Mouse (Mus musculus): ENCODE data around the gene Gpr152.
A peak's percentile ranks its signal among the peaks of the same experiment; 100 is the strongest.

The Gpr152 gene

GRCm38 (mm10) chr19:4171393-4172290, 32.1 kb downstream of the Gpr152 start:
- no peak for DNase-seq (ENCODE audit: low spot score)

- DNase-seq (ENCODE audit: low spot score): no peak
Measured at GRCm38 (mm10) chr19:4172925-4173324, 33.3 kb downstream of the Gpr152 start.

GRCm38 (mm10) chr19:4175368-4175947, 35.9 kb downstream of the Gpr152 start, which contains the start of gene Carns1:
Gene Carns1 (minus strand): TSS chr19:4175479.
- no peak for DNase-seq (ENCODE audit: low spot score)

- no peak for DNase-seq (ENCODE audit: low spot score)
Measured at GRCm38 (mm10) chr19:4180411-4180810, 40.8 kb downstream of the Gpr152 start.

GRCm38 (mm10) chr19:4181892-4182291, 42.3 kb downstream of the Gpr152 start:
- DNase-seq (ENCODE audit: low spot score): no peak

GRCm38 (mm10) chr19:4183689-4184088, 44.1 kb downstream of the Gpr152 start:
- DNase-seq (ENCODE audit: low spot score): no peak

- no peak for DNase-seq (ENCODE audit: low spot score)
Measured at GRCm38 (mm10) chr19:4184976-4185975, 45.7 kb downstream of the Gpr152 start.

GRCm38 (mm10) chr19:4187303-4187702, 47.7 kb downstream of the Gpr152 start:
- no peak for DNase-seq (ENCODE audit: low spot score)

GRCm38 (mm10) chr19:4189051-4189620, 49.5 kb downstream of the Gpr152 start:
- no peak for DNase-seq (ENCODE audit: low spot score)

- no peak for DNase-seq (ENCODE audit: low spot score)
Measured at GRCm38 (mm10) chr19:4190831-4191334, 51.3 kb downstream of the Gpr152 start, which contains the start of gene Tbc1d10c. Gene Tbc1d10c (minus strand): TSS chr19:4191284.

GRCm38 (mm10) chr19:4191528-4192250, 52.1 kb downstream of the Gpr152 start, which contains the start of gene Ppp1ca:
Gene Ppp1ca (plus strand): TSS chr19:4192065.
- DNase-seq (ENCODE audit: low spot score): peak; percentile 93

- no peak for DNase-seq (ENCODE audit: low spot score)
Measured at GRCm38 (mm10) chr19:4192251-4192985, 52.8 kb downstream of the Gpr152 start.

GRCm38 (mm10) chr19:4193129-4193528, 53.5 kb downstream of the Gpr152 start:
- DNase-seq (ENCODE audit: low spot score): no peak

GRCm38 (mm10) chr19:4194021-4194724, 54.6 kb downstream of the Gpr152 start:
- no peak for DNase-seq (ENCODE audit: low spot score)

GRCm38 (mm10) chr19:4194776-4195650, 55.4 kb downstream of the Gpr152 start:
- no peak for DNase-seq (ENCODE audit: low spot score)
